Mouse (Mus musculus) CH12.LX (cell line): ENCODE results near the gene Fermt1. TPM values are rescaled to one million over a fixed set of nuclear protein-coding genes. Genes with fewer than 3 reads are reported as not detected.

Source experiments
- DNase-seq: peaks from one replicate; pipeline ENCODE4 v3.0.0-alpha.2; 2013; ENCODE audit errors: extremely low read depth
- H3K27ac ChIP-seq: 2 replicates; pipeline ENCODE4 v1.5.1; 2012; ENCODE audit warnings: low read depth, mild to moderate bottlenecking, control low read depth, moderate library complexity; ENCODE audit not compliant: insufficient read depth
- H3K27me3 ChIP-seq: replicated peaks from 2 replicates; pipeline ENCODE3; 2012; ENCODE audit warnings: inconsistent platforms
- H3K36me3 ChIP-seq, 2 experiments: replicated peaks in 1 of 2; 2 replicates each; pipeline versions ENCODE3 to v1.6.1; 2012; ENCODE audit warnings: inconsistent platforms in 1 of 2, low read length in 1 of 2, mild to moderate bottlenecking in 1 of 2, mixed read lengths in 1 of 2, moderate library complexity in 1 of 2; ENCODE audit not compliant: control insufficient read depth in 1 of 2, insufficient read depth in 1 of 2
- H3K4me1 ChIP-seq, 2 experiments: 2 replicates each; pipeline ENCODE4 v1.6.1; 2012; ENCODE audit warnings: inconsistent platforms in 1 of 2, moderate library complexity in 1 of 2; ENCODE audit not compliant: insufficient read depth in 2 of 2, control insufficient read depth in 1 of 2
- H3K4me2 ChIP-seq: 2 replicates; pipeline ENCODE4 v1.6.1; 2012; ENCODE audit warnings: low read depth, mild to moderate bottlenecking, control low read depth; ENCODE audit not compliant: poor library complexity, insufficient read depth, severe bottlenecking
- H3K4me3 ChIP-seq, 3 experiments: fragments of 150-350 bp in 1 of 3; sonication (generic) in 1 of 3; replicated peaks in 1 of 3; 2 replicates each; pipeline versions ENCODE3 to v1.5.1; 2011 to 2012; ENCODE audit warnings: low read depth in 2 of 3, low read length in 2 of 3, mild to moderate bottlenecking in 2 of 3, moderate library complexity in 2 of 3, control low read depth in 1 of 3, improper control_type of control experiment in 1 of 3, inconsistent platforms in 1 of 3, mixed read lengths in 1 of 3; ENCODE audit not compliant: poor library complexity in 1 of 3
- H3K79me2 ChIP-seq: replicated peaks from 2 replicates; pipeline ENCODE4 v1.6.1; 2012; ENCODE audit warnings: mild to moderate bottlenecking, moderate library complexity; ENCODE audit not compliant: control insufficient read depth, poor library complexity, insufficient read depth, severe bottlenecking; ENCODE audit errors: extremely low read depth
- H3K9ac ChIP-seq: 2 replicates; pipeline ENCODE4 v1.6.1; 2012; ENCODE audit warnings: low read depth, mild to moderate bottlenecking, control low read depth, moderate library complexity; ENCODE audit not compliant: insufficient read depth
- H3K9me3 ChIP-seq: replicated peaks from 2 replicates; pipeline ENCODE3; 2012; ENCODE audit warnings: low read length, inconsistent platforms, mixed read lengths
- BHLHE40 ChIP-seq: IDR thresholded peaks from 2 replicates; pipeline ENCODE4 v1.6.1; 2011; ENCODE audit warnings: mild to moderate bottlenecking, low read depth, low read length, improper control_type of control experiment
- CHD1 ChIP-seq: IDR thresholded peaks from 2 replicates; pipeline ENCODE4 v1.6.1; 2012; ENCODE audit warnings: low read depth, low read length, improper control_type of control experiment, inconsistent platforms
- CHD2 ChIP-seq: IDR thresholded peaks from 2 replicates; pipeline ENCODE4 v1.6.1; 2011; ENCODE audit warnings: low read length, improper control_type of control experiment
- CTCF ChIP-seq, 2 experiments: IDR thresholded peaks in 1 of 2; conservative IDR thresholded peaks in 1 of 2; 2 replicates each; pipeline ENCODE4 v1.5.1; 2011 to 2012; ENCODE audit warnings: low read depth in 2 of 2, low read length in 2 of 2, improper control_type of control experiment in 1 of 2, inconsistent platforms in 1 of 2, mild to moderate bottlenecking in 1 of 2, moderate library complexity in 1 of 2
- E2F4 ChIP-seq: IDR thresholded peaks from 2 replicates; pipeline ENCODE4 v1.6.1; 2011; ENCODE audit warnings: low read depth, low read length, improper control_type of control experiment; ENCODE audit not compliant: insufficient replicate concordance
- GABPA ChIP-seq: IDR thresholded peaks from 2 replicates; pipeline ENCODE4 v1.6.1; 2012; ENCODE audit warnings: low read depth, low read length, improper control_type of control experiment, inconsistent platforms; ENCODE audit not compliant: insufficient replicate concordance
- HCFC1 ChIP-seq: IDR thresholded peaks from 2 replicates; pipeline ENCODE4 v1.6.1; 2012; ENCODE audit warnings: low read depth, mild to moderate bottlenecking, inconsistent platforms, low read length, improper control_type of control experiment
- JUND ChIP-seq: conservative IDR thresholded peaks from 2 replicates; pipeline ENCODE4 v1.6.1; 2011; ENCODE audit warnings: low read depth, low read length, improper control_type of control experiment
- MAFK ChIP-seq: IDR thresholded peaks from 2 replicates; pipeline ENCODE4 v1.6.1; 2011; ENCODE audit warnings: low read length, improper control_type of control experiment; ENCODE audit not compliant: insufficient replicate concordance
- MAZ ChIP-seq: IDR thresholded peaks from 2 replicates; pipeline ENCODE4 v1.6.1; 2012; ENCODE audit warnings: low read depth, mild to moderate bottlenecking, inconsistent platforms, low read length, improper control_type of control experiment, moderate library complexity
- MEF2A ChIP-seq: IDR thresholded peaks from 2 replicates; pipeline ENCODE4 v1.6.1; 2014; ENCODE audit warnings: low read depth, mild to moderate bottlenecking, inconsistent platforms, low read length, improper control_type of control experiment, borderline replicate concordance
- MXI1 ChIP-seq: IDR thresholded peaks from 2 replicates; pipeline ENCODE4 v1.6.1; 2011; ENCODE audit warnings: mild to moderate bottlenecking, low read depth, low read length, improper control_type of control experiment
- NELFE ChIP-seq: IDR thresholded peaks from 2 replicates; pipeline ENCODE4 v1.6.1; 2011; ENCODE audit warnings: low read depth, low read length, improper control_type of control experiment
- PAX5 ChIP-seq: IDR thresholded peaks from 2 replicates; pipeline ENCODE4 v1.6.1; 2012; ENCODE audit warnings: low read length, inconsistent platforms, mixed read lengths
- POLR2A ChIP-seq: IDR thresholded peaks from 2 replicates; pipeline ENCODE4 v1.6.1; 2011; ENCODE audit warnings: low read depth, mild to moderate bottlenecking, improper control_type of control experiment, low read length
- POLR2AphosphoS2 ChIP-seq: IDR thresholded peaks from 2 replicates; pipeline ENCODE4 v1.6.1; 2011; ENCODE audit warnings: low read depth, low read length, improper control_type of control experiment
- RAD21 ChIP-seq: IDR thresholded peaks from 2 replicates; pipeline ENCODE4 v1.6.1; 2011; ENCODE audit warnings: low read depth, mild to moderate bottlenecking, low read length, improper control_type of control experiment, moderate library complexity
- RCOR1 ChIP-seq: conservative IDR thresholded peaks from 2 replicates; pipeline ENCODE4 v1.6.1; 2012; ENCODE audit warnings: low read depth, mild to moderate bottlenecking, inconsistent platforms, low read length, improper control_type of control experiment
- SIN3A ChIP-seq: IDR thresholded peaks from 2 replicates; pipeline ENCODE4 v1.6.1; 2012; ENCODE audit warnings: low read length, improper control_type of control experiment, inconsistent platforms
- TBP ChIP-seq: conservative IDR thresholded peaks from 2 replicates; pipeline ENCODE4 v1.6.1; 2011; ENCODE audit warnings: low read depth, low read length, improper control_type of control experiment
- TCF12 ChIP-seq: IDR thresholded peaks from 2 replicates; pipeline ENCODE4 v1.6.1; 2014; ENCODE audit warnings: low read depth, mild to moderate bottlenecking, inconsistent platforms, low read length, improper control_type of control experiment
- USF1 ChIP-seq: IDR thresholded peaks from 2 replicates; pipeline ENCODE4 v1.6.1; 2014; ENCODE audit warnings: low read depth, mild to moderate bottlenecking, inconsistent platforms, low read length, improper control_type of control experiment
- USF2 ChIP-seq: conservative IDR thresholded peaks from 2 replicates; pipeline ENCODE4 v1.6.1; 2011; ENCODE audit warnings: low read depth, low read length, improper control_type of control experiment
- ZC3H11A ChIP-seq: IDR thresholded peaks from 2 replicates; pipeline ENCODE4 v1.6.1; 2012; ENCODE audit warnings: low read depth, mild to moderate bottlenecking, inconsistent platforms, low read length, improper control_type of control experiment
- ZKSCAN1 ChIP-seq: IDR thresholded peaks from 2 replicates; pipeline ENCODE4 v1.6.1; 2012; ENCODE audit warnings: low read depth, inconsistent platforms, low read length, improper control_type of control experiment, borderline replicate concordance
- ZMIZ1 ChIP-seq: IDR thresholded peaks from 2 replicates; pipeline ENCODE4 v1.6.1; 2012; ENCODE audit warnings: low read depth, mild to moderate bottlenecking, inconsistent platforms, low read length, improper control_type of control experiment
- dilution Hi-C: fragments of 300-500 bp; cut with MboI; formaldehyde crosslinking; loops from 2 replicates; pipeline ENCODE4 v1.14.3; 2020; ENCODE audit warnings: low sequenced_read_pairs; ENCODE audit not compliant: extremely low pct_unique_long_range_greater_than_20kb, extremely low pct_ligation_motif_present
- in situ Hi-C: fragments of 300-500 bp; cut with MboI; formaldehyde crosslinking; loops from 3 replicates; pipeline ENCODE4 v1.14.3; 2019; ENCODE audit warnings: low sequenced_read_pairs, low pct_ligation_motif_present, low pct_unique_long_range_greater_than_20kb, mixed read lengths
- polyA plus RNA-seq: library from polyadenylated mRNA; unstranded; fragments of >175 nt; gene quantifications from 2 replicates; pipeline ENCODE4 v1.2.1, GENCODE M21; 2012; ENCODE audit warnings: low read depth; ENCODE audit not compliant: insufficient read length
- total RNA-seq, 2 experiments: library from RNA; depleted of rRNA; stranded (reverse); fragments of 300-350 nt in 1 of 2; fragments of >200 nt in 1 of 2; gene quantifications; 2 replicates each; pipeline ENCODE4 v1.2.3; 2012 to 2014

The Fermt1 gene
- total and polyA plus RNA-seq, 3 experiments: not detected

GRCm38 (mm10) chr2:132885312-132885711, 60.4 kb downstream of the Fermt1 start:
- no peak for DNase-seq
- in situ Hi-C loops: no loop called here
- no peaks in the 10 kb centered on the region for H3K79me2 ChIP-seq
- no peaks in the 10 kb centered on the region for H3K9me3 ChIP-seq
- TF ChIP-seq CHD2: no peak
- TF ChIP-seq RCOR1: no peak
- no peak for TF ChIP-seq PAX5
- no peak for TF ChIP-seq USF1
- no peak for TF ChIP-seq USF2
- no peak for TF ChIP-seq RAD21
- no peak for TF ChIP-seq JUND
- TF ChIP-seq SIN3A: no peak
- TF ChIP-seq NELFE: no peak
- TF ChIP-seq POLR2AphosphoS2: no peak
- no peak for TF ChIP-seq CHD1
- TF ChIP-seq BHLHE40: no peak
- TF ChIP-seq GABPA: no peak
- no peak for TF ChIP-seq E2F4
- no peak for TF ChIP-seq MAZ
- no peak for TF ChIP-seq TBP
- TF ChIP-seq TCF12: no peak
- no peak for TF ChIP-seq MEF2A
- TF ChIP-seq ZKSCAN1: no peak
- TF ChIP-seq ZMIZ1: no peak
- TF ChIP-seq, all 38 proteins: peak for 0
- no peak overlapping the region for H3K4me3 ChIP-seq
- no peaks in the 10 kb centered on the region for H3K4me1 ChIP-seq
- dilution Hi-C loops: no loop called here
- H3K27ac ChIP-seq: no peak overlapping the region
- no peaks in the 10 kb centered on the region for H3K36me3 ChIP-seq
- no peak overlapping the region for H3K9ac ChIP-seq
- no peak overlapping the region for H3K4me2 ChIP-seq
- peaks cover 34% of the 10 kb centered on the region for H3K27me3 ChIP-seq

- dilution Hi-C loops: no loop called here
- DNase-seq: no peak
- TF ChIP-seq POLR2A (no peak), CHD1 (no peak), USF2 (no peak), POLR2AphosphoS2 (no peak), USF1 (no peak), CTCF (conservative IDR thresholded peaks at IDR 0.05 in 1 of 2, IDR thresholded peaks at IDR 0.05 in 1 of 2; ENCODE audit: low read depth in 2 of 2, low read length in 2 of 2) (no peak), TCF12 (no peak), HCFC1 (no peak), PAX5 (no peak), MXI1 (no peak), ZC3H11A (no peak), CHD2 (no peak), GABPA (no peak), E2F4 (no peak), ZKSCAN1 (no peak), MAFK (no peak)
- TF ChIP-seq, all 38 proteins: peak for 0
Measured at GRCm38 (mm10) chr2:132884303-132884967, 61.3 kb downstream of the Fermt1 start.

More at GRCm38 (mm10) chr2:132884303-132884967, 61.3 kb downstream of the Fermt1 start:
- no peak overlapping the region for H3K4me3 ChIP-seq
- H3K4me2 ChIP-seq: no peak overlapping the region
- in situ Hi-C loops: no loop called here
- H3K4me1 ChIP-seq: peaks cover under 1% of the 10 kb centered on the region in 2 experiments; a peak in 2 of 4 replicates
- no peaks in the 10 kb centered on the region for H3K79me2 ChIP-seq
- no peak overlapping the region for H3K27ac ChIP-seq
- H3K36me3 ChIP-seq: no peaks in the 10 kb centered on the region
- no peak overlapping the region for H3K9ac ChIP-seq
- H3K27me3 ChIP-seq: peaks cover 41% of the 10 kb centered on the region
- H3K9me3 ChIP-seq: no peaks in the 10 kb centered on the region
